In genomic region chr12:104955003-104955800, GRCm38 (mm10) we compare ENCODE assay signal across 9 mouse cellular contexts. TPM values are rescaled to one million over a fixed set of nuclear protein-coding genes. Genes with fewer than 3 reads are reported as not detected.
DNase-seq lines count a peak whose midpoint lies in the region; ATAC-seq and TF ChIP-seq lines count a peak whose summit lies in the region.
"Had no signal": no experiment of that assay in that cellular context is flagged by ENCODE, and none has a peak within 500 bp of the region (broad histone marks: within the 10 kb centered on the region; RNA-seq: fewer than 3 reads in every experiment).

No protein-coding gene starts in this region.

- no peaks in the 10 kb centered on the region for H3K27me3 ChIP-seq in liver, postnatal 0 days (ENCODE audit: insufficient read depth, low read length)
- H3K27me3 ChIP-seq in liver, embryonic 11.5 days (replicated peaks; ENCODE audit: control insufficient read depth, insufficient read depth, low read length), result no peaks in the 10 kb centered on the region
- H3K27me3 ChIP-seq in kidney, postnatal 0 days (ENCODE audit: insufficient read depth, low read length), result no peaks in the 10 kb centered on the region
- H3K27me3 ChIP-seq: liver, embryonic 15.5 days had no signal

- no peak overlapping the region for H3K9ac ChIP-seq in liver, postnatal 0 days (replicated peaks)
- no peak overlapping the region for H3K9ac ChIP-seq in liver, embryonic 11.5 days (ENCODE audit: low read depth, low read length)
- no peak overlapping the region for H3K9ac ChIP-seq in kidney, postnatal 0 days (ENCODE audit: low read depth, low read length)
- H3K9ac ChIP-seq: liver, embryonic 15.5 days had no signal

- peak; percentile 49 for DNase-seq in liver, postnatal 0 days
- no peak for DNase-seq in liver, embryonic 11.5 days (ENCODE audit: low spot score)
- peak; percentile 67 for DNase-seq in brain, embryonic 14.5 days (ENCODE audit: low read depth)
- peak; percentile 78 for DNase-seq in cerebellum, adult 8-10 months
- DNase-seq in kidney, postnatal 0 days (ENCODE audit: low spot score), result peak; percentile 31
- DNase-seq in layer of hippocampus, adult 11-12 months (ENCODE audit: low spot score), result no peak

- H3K4me3 ChIP-seq in liver, postnatal 0 days (ENCODE audit: low read depth, low read length), result no peak overlapping the region
- no peak overlapping the region for H3K4me3 ChIP-seq in liver, embryonic 11.5 days (ENCODE audit: low read depth, low read length)
- H3K4me3 ChIP-seq in kidney, postnatal 0 days (replicated peaks; ENCODE audit: low read depth, low read length), result no peak overlapping the region
- H3K4me3 ChIP-seq: layer of hippocampus, adult 2 months; liver, embryonic 15.5 days had no signal

- H3K9me3 ChIP-seq in liver, postnatal 0 days (ENCODE audit: low read length), result no peaks in the 10 kb centered on the region
- H3K9me3 ChIP-seq in liver, embryonic 11.5 days (ENCODE audit: control insufficient read depth, low read length), result no peaks in the 10 kb centered on the region
- H3K9me3 ChIP-seq in kidney, postnatal 0 days (replicated peaks; ENCODE audit: low read length), result no peaks in the 10 kb centered on the region
- H3K9me3 ChIP-seq: liver, embryonic 15.5 days had no signal

- peak; percentile 47 for ATAC-seq in liver, postnatal 0 days
- no peak for ATAC-seq in liver, embryonic 11.5 days (replicated peaks; ENCODE audit: low FRiP score)
- ATAC-seq in kidney, postnatal 0 days (replicated peaks; ENCODE audit: low FRiP score, low read depth), result peak; percentile 81
- ATAC-seq in activated CD4-positive, CD25-positive, alpha-beta regulatory T cell, adult 4 months, result no peak

- no peaks in the 10 kb centered on the region for H3K4me1 ChIP-seq in liver, postnatal 0 days (ENCODE audit: insufficient read depth)
- H3K4me1 ChIP-seq in liver, embryonic 11.5 days (replicated peaks; ENCODE audit: control insufficient read depth, insufficient read depth, low read length), result no peaks in the 10 kb centered on the region
- no peaks in the 10 kb centered on the region for H3K4me1 ChIP-seq in kidney, postnatal 0 days (replicated peaks; ENCODE audit: insufficient read depth, low read length)

- no peak overlapping the region for H3K4me2 ChIP-seq in liver, postnatal 0 days (ENCODE audit: low read depth, low read length)
- no peak overlapping the region for H3K4me2 ChIP-seq in liver, embryonic 11.5 days
- H3K4me2 ChIP-seq in kidney, postnatal 0 days (ENCODE audit: low read length), result no peak overlapping the region
- H3K4me2 ChIP-seq: liver, embryonic 15.5 days had no signal

- no peak for TF ChIP-seq EP300 in liver, postnatal 0 days (IDR thresholded peaks at IDR 0.05; ENCODE audit: low read depth)

- H3K27ac ChIP-seq in liver, postnatal 0 days (ENCODE audit: low read depth), result no peak overlapping the region
- H3K27ac ChIP-seq in liver, embryonic 11.5 days (ENCODE audit: low read depth, low read length), result no peak overlapping the region
- H3K27ac ChIP-seq in kidney, postnatal 0 days, result no peak overlapping the region
- H3K27ac ChIP-seq: layer of hippocampus, adult 2 months; liver, embryonic 15.5 days had no signal

- WGBS in liver, postnatal 0 days (ENCODE audit: insufficient replicate concordance), result 77% methylated on average over 17 of the region's 17 CpGs
- 75% methylated on average over 17 of the region's 17 CpGs for WGBS in liver, embryonic 11.5 days
- WGBS in kidney, postnatal 0 days, result 58% methylated on average over 17 of the region's 17 CpGs

- H3K36me3 ChIP-seq in liver, postnatal 0 days (replicated peaks; ENCODE audit: insufficient read depth, low read length), result peaks cover 47% of the 10 kb centered on the region
- no peaks in the 10 kb centered on the region for H3K36me3 ChIP-seq in liver, embryonic 11.5 days (ENCODE audit: control insufficient read depth, insufficient read depth, low read length)
- no peaks in the 10 kb centered on the region for H3K36me3 ChIP-seq in kidney, postnatal 0 days (ENCODE audit: insufficient read depth, low read length)

- TF ChIP-seq POLR2A in brain, embryonic 14.5 days (IDR thresholded peaks at IDR 0.05; ENCODE audit: borderline replicate concordance, extremely low read depth, insufficient read depth, insufficient read length, poor library complexity, severe bottlenecking), result no peak

- TF ChIP-seq CTCF in liver, postnatal 0 days (IDR thresholded peaks at IDR 0.05; ENCODE audit: low read depth), result no peak
- TF ChIP-seq CTCF in brain, embryonic 14.5 days (IDR thresholded peaks at IDR 0.05; ENCODE audit: borderline replicate concordance, extremely low read depth, insufficient read depth, insufficient read length), result no peak
- no peak for TF ChIP-seq CTCF in kidney, postnatal 0 days (IDR thresholded peaks at IDR 0.05; ENCODE audit: low read depth)

RNA-seq across cellular contexts. Expression of gene Syne3, which starts 54.4 kb away (rescaled TPM):
- polyA plus RNA-seq in liver, postnatal 0 days (2015; fragmentation: Nextera tagmentation; extraction: Ambion mirVana), result 1.3 and 2.3 TPM in 2 replicates
- polyA plus RNA-seq in liver, embryonic 11.5 days (2014; fragmentation: Nextera tagmentation; extraction: Ambion mirVana), result 1.4 and 1.8 TPM in 2 replicates
- polyA plus RNA-seq in brain, embryonic 14.5 days (2012; rRNA removed), result 0.34 and 0.44 TPM in 2 replicates
- polyA plus RNA-seq in kidney, postnatal 0 days (2015; fragmentation: Nextera tagmentation; extraction: Ambion mirVana), result 1.0 and 1.3 TPM in 2 replicates
- polyA plus RNA-seq in activated CD4-positive, CD25-positive, alpha-beta regulatory T cell, adult 4 months (2017; shearing (Covaris generic)), result 1 to 10 TPM; 4.1 to 5.4 TPM

Comparison
In these comparisons a context has a peak if more than half of its experiments do, and no peak if none do; other contexts are left out.
1. ATAC-seq: peak in liver, postnatal 0 days (single experiment) and kidney, postnatal 0 days (single experiment); none in liver, embryonic 11.5 days (single experiment) and activated CD4-positive, CD25-positive, alpha-beta regulatory T cell, adult 4 months (single experiment).
2. DNase-seq: peak in liver, postnatal 0 days (single experiment), brain, embryonic 14.5 days (single experiment), cerebellum, adult 8-10 months (single experiment) and kidney, postnatal 0 days (single experiment); none in liver, embryonic 11.5 days (single experiment) and layer of hippocampus, adult 11-12 months (single experiment).